ENCODE assay signal across 36 mouse cellular contexts in the genomic region with DNA sequence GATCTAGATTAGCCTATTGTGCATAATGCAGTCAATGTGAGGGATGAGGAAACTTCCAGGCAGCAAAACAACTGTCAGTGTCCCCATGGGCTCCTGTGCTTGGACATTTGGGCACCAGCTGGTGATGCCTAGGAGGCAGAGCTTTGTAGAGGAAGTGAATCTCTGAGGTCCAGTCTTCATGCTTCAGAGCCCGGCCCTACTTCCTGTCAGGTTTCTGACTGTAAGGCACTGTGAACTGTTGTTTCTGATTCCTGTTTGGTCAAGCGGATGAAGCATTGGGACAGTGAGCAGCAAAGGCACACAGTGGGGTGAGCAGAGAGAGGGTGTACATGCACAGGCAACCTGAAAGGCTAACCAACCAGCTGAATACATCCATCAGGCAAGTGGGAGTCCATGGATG. TPM values are rescaled to one million over a fixed set of nuclear protein-coding genes. Genes with fewer than 3 reads are reported as not detected.
DNase-seq lines count a peak whose midpoint lies in the region; ATAC-seq and TF ChIP-seq lines count a peak whose summit lies in the region.
"Had no signal": no experiment of that assay in that cellular context is flagged by ENCODE, and none has a peak within 500 bp of the region (broad histone marks: within the 10 kb centered on the region; RNA-seq: fewer than 3 reads in every experiment).

No protein-coding gene starts in this region.

- TF ChIP-seq EP300 in CH12.LX (IDR thresholded peaks at IDR 0.05; ENCODE audit: low read length): no peak

- no peak for ATAC-seq in embryonic facial prominence, embryonic 11.5 days (replicated peaks; ENCODE audit: insufficient number of reproducible peaks, low FRiP score, low TSS enrichment, low read depth)
- ATAC-seq in neutrophil, adult 5-6 weeks (ENCODE audit: extremely low read depth, insufficient number of reproducible peaks, low FRiP score, poor library complexity, severe bottlenecking): peak; percentile 78
- ATAC-seq: activated CD4-positive, CD25-positive, alpha-beta regulatory T cell, adult 4 months; CD4-positive, CD25-positive, alpha-beta regulatory T cell, adult 4 months; forebrain, embryonic 13.5 days; forebrain, embryonic 16.5 days; hindbrain, postnatal 0 days; inflammation-experienced regulatory T-cells, adult 6 months; intestine, embryonic 16.5 days had no signal

- no peaks in the 10 kb centered on the region for H3K79me2 ChIP-seq in CH12.LX (replicated peaks; ENCODE audit: control insufficient read depth, extremely low read depth, insufficient read depth, poor library complexity, severe bottlenecking)

- DNase-seq in embryonic facial prominence, embryonic 11.5 days (ENCODE audit: low spot score): peak; percentile 6
- DNase-seq in embryonic facial prominence, embryonic 10.5 days (ENCODE audit: low spot score): no peak
- peak in 1 of 2 experiments; percentile 16 for DNase-seq in spleen, adult 2 months (ENCODE audit: low read depth in 1 of 2, low spot score in 2 of 2)
- no peak for DNase-seq in spleen, postnatal 14 days (ENCODE audit: low spot score in 2 of 2)
- DNase-seq in CH12.LX (ENCODE audit: extremely low read depth): peak; percentile 54
- no peak for DNase-seq in frontal cortex, adult 2 months (ENCODE audit: extremely low spot score in 1 of 2, low spot score in 1 of 2)
- no peak for DNase-seq in kidney, postnatal 14 days
- DNase-seq: adrenal gland, adult 8-10 months; adrenal gland, postnatal 25 days; cerebellum, adult 11 months; cerebellum, adult 2 months; cerebellum, adult 9-11 months; cerebellum, postnatal 25 days; gastrocnemius, postnatal 25 days; heart, postnatal 10 days; heart, postnatal 36 days had no signal

- no peaks in the 10 kb centered on the region for H3K36me3 ChIP-seq in embryonic facial prominence, embryonic 11.5 days (replicated peaks; ENCODE audit: control insufficient read depth, insufficient read depth, low read depth, low read length)
- H3K36me3 ChIP-seq in embryonic facial prominence, embryonic 10.5 days (replicated peaks): no peaks in the 10 kb centered on the region
- H3K36me3 ChIP-seq in spleen, adult 2 months (ENCODE audit: control insufficient read depth, insufficient read depth, low read length): no peaks in the 10 kb centered on the region
- no peaks in the 10 kb centered on the region for H3K36me3 ChIP-seq in CH12.LX (replicated peaks in 1 of 2; ENCODE audit: control insufficient read depth in 1 of 2, insufficient read depth in 1 of 2, low read length in 1 of 2)
- H3K36me3 ChIP-seq: forebrain, embryonic 10.5 days; heart, embryonic 12.5 days; heart, embryonic 15.5 days; hindbrain, embryonic 10.5 days had no signal

- in situ Hi-C loops in CH12.LX (cut with MboI; ENCODE audit: low pct_ligation_motif_present, low pct_unique_long_range_greater_than_20kb, low sequenced_read_pairs): loop anchor here (25.0 kb wide), 2 partner anchors 218 to 482 kb away; no protein-coding TSS in a partner anchor

- H3K4me2 ChIP-seq in embryonic facial prominence, embryonic 11.5 days (ENCODE audit: low read depth, low read length): no peak overlapping the region
- no peak overlapping the region for H3K4me2 ChIP-seq in CH12.LX (ENCODE audit: insufficient read depth, low read depth, poor library complexity, severe bottlenecking)
- H3K4me2 ChIP-seq: forebrain, embryonic 13.5 days; heart, embryonic 12.5 days; heart, embryonic 15.5 days; hindbrain, embryonic 14.5 days had no signal

- H3K9ac ChIP-seq in embryonic facial prominence, embryonic 11.5 days (replicated peaks; ENCODE audit: low read length): no peak overlapping the region
- no peak overlapping the region for H3K9ac ChIP-seq in CH12.LX (ENCODE audit: insufficient read depth, low read depth)
- H3K9ac ChIP-seq: forebrain, embryonic 13.5 days; heart, embryonic 12.5 days; heart, embryonic 15.5 days; hindbrain, embryonic 14.5 days had no signal

- TF ChIP-seq CTCF in spleen, adult 2 months (IDR thresholded peaks at IDR 0.05; ENCODE audit: extremely low read depth, insufficient read depth, insufficient read length, insufficient replicate concordance): no peak
- no peak for TF ChIP-seq CTCF in CH12.LX (conservative IDR thresholded peaks at IDR 0.05 in 1 of 2, IDR thresholded peaks at IDR 0.05 in 1 of 2; ENCODE audit: low read depth in 2 of 2, low read length in 2 of 2)

- TF ChIP-seq RAD21 in CH12.LX (IDR thresholded peaks at IDR 0.05; ENCODE audit: low read depth, low read length): no peak

- WGBS in embryonic facial prominence, embryonic 11.5 days: 77% methylated on average over 2 of the region's 2 CpGs
- 83% methylated on average over 2 of the region's 2 CpGs for WGBS in embryonic facial prominence, embryonic 10.5 days
- 46% methylated on average over 2 of the region's 2 CpGs for WGBS in spleen, adult 2 months

- dilution Hi-C loops in CH12.LX (cut with MboI; ENCODE audit: extremely low pct_ligation_motif_present, extremely low pct_unique_long_range_greater_than_20kb, low sequenced_read_pairs): no loop called here

- no peaks in the 10 kb centered on the region for H3K27me3 ChIP-seq in embryonic facial prominence, embryonic 11.5 days (ENCODE audit: control insufficient read depth, insufficient read depth, low read length)
- H3K27me3 ChIP-seq in embryonic facial prominence, embryonic 10.5 days (replicated peaks; ENCODE audit: low read depth, poor library complexity, severe bottlenecking): no peaks in the 10 kb centered on the region
- H3K27me3 ChIP-seq in spleen, adult 2 months (ENCODE audit: control insufficient read depth, insufficient read depth, low read length): no peaks in the 10 kb centered on the region
- H3K27me3 ChIP-seq in CH12.LX (replicated peaks): no peaks in the 10 kb centered on the region
- H3K27me3 ChIP-seq: forebrain, embryonic 13.5 days; heart, embryonic 12.5 days; heart, embryonic 15.5 days had no signal

- H3K27ac ChIP-seq in embryonic facial prominence, embryonic 11.5 days (replicated peaks; ENCODE audit: low read depth, low read length): no peak overlapping the region
- H3K27ac ChIP-seq in embryonic facial prominence, embryonic 10.5 days (replicated peaks): no peak overlapping the region
- 0 out of 2 replicates have a peak overlapping the region, but pooled peaks have one; percentile 35 for H3K27ac ChIP-seq in spleen, adult 2 months (ENCODE audit: insufficient read depth, low read length)
- no peak overlapping the region for H3K27ac ChIP-seq in CH12.LX (ENCODE audit: insufficient read depth, low read depth)
- H3K27ac ChIP-seq: forebrain, embryonic 10.5 days; forebrain, embryonic 13.5 days; heart, embryonic 15.5 days; hindbrain, embryonic 10.5 days; hindbrain, embryonic 14.5 days; hindbrain, postnatal 0 days had no signal

- no peaks in the 10 kb centered on the region for H3K4me1 ChIP-seq in embryonic facial prominence, embryonic 11.5 days (ENCODE audit: control insufficient read depth, insufficient read depth, low read length)
- 0 out of 2 replicates have a peak, but pooled peaks cover 7% of the 10 kb centered on the region for H3K4me1 ChIP-seq in embryonic facial prominence, embryonic 10.5 days
- no peaks in the 10 kb centered on the region for H3K4me1 ChIP-seq in spleen, adult 2 months (ENCODE audit: control insufficient read depth, insufficient read depth, insufficient read length)
- peaks cover 5 to 10% of the 10 kb centered on the region in 2 experiments for H3K4me1 ChIP-seq in CH12.LX (ENCODE audit: control insufficient read depth in 1 of 2, insufficient read depth in 2 of 2)
- H3K4me1 ChIP-seq: forebrain, embryonic 13.5 days had no signal

- TF ChIP-seq POLR2A in spleen, adult 2 months (IDR thresholded peaks at IDR 0.05; ENCODE audit: low read depth, low read length): no peak
- no peak for TF ChIP-seq POLR2A in CH12.LX (IDR thresholded peaks at IDR 0.05; ENCODE audit: low read depth, low read length)

- H3K9me3 ChIP-seq in embryonic facial prominence, embryonic 11.5 days (replicated peaks; ENCODE audit: control insufficient read depth, low read length): no peaks in the 10 kb centered on the region
- H3K9me3 ChIP-seq in embryonic facial prominence, embryonic 10.5 days: no peaks in the 10 kb centered on the region
- H3K9me3 ChIP-seq in CH12.LX (replicated peaks; ENCODE audit: low read length): no peaks in the 10 kb centered on the region
- H3K9me3 ChIP-seq: forebrain, embryonic 10.5 days; forebrain, embryonic 13.5 days; heart, embryonic 12.5 days; heart, embryonic 15.5 days; hindbrain, embryonic 10.5 days had no signal

- H3K4me3 ChIP-seq in embryonic facial prominence, embryonic 11.5 days (ENCODE audit: low read depth, low read length): no peak overlapping the region
- H3K4me3 ChIP-seq in embryonic facial prominence, embryonic 10.5 days: no peak overlapping the region
- no peak overlapping the region for H3K4me3 ChIP-seq in spleen, adult 2 months (ENCODE audit: extremely low read depth, insufficient read depth, insufficient read length)
- no peak overlapping the region for H3K4me3 ChIP-seq in CH12.LX (replicated peaks in 1 of 3; ENCODE audit: low read depth in 2 of 3, low read length in 2 of 3, poor library complexity in 1 of 3)
- H3K4me3 ChIP-seq: forebrain, embryonic 10.5 days; forebrain, embryonic 13.5 days; heart, embryonic 12.5 days; heart, embryonic 15.5 days; hindbrain, embryonic 10.5 days had no signal

TF ChIP-seq in CH12.LX, 34 proteins besides CTCF, POLR2A, EP300 and RAD21 (continues in another document):
- TF ChIP-seq TCF12 (IDR thresholded peaks at IDR 0.05; ENCODE audit: low read depth, low read length) (no peak), ELF1 (IDR thresholded peaks at IDR 0.05; ENCODE audit: low read depth, low read length) (no peak), MAZ (IDR thresholded peaks at IDR 0.05; ENCODE audit: low read depth, low read length) (no peak), ETS1 (conservative IDR thresholded peaks at IDR 0.05; ENCODE audit: low read depth, low read length) (no peak), USF1 (IDR thresholded peaks at IDR 0.05; ENCODE audit: low read depth, low read length) (no peak)

RNA-seq across cellular contexts. Expression of a gene that starts 14.5 kb away (rescaled TPM):
- 19.3 and 20.2 TPM in 2 replicates for polyA plus RNA-seq in embryonic facial prominence, embryonic 11.5 days (2014; fragmentation: Nextera tagmentation; extraction: Ambion mirVana)
- 14.6 and 17.3 TPM in 2 replicates for polyA plus RNA-seq in embryonic facial prominence, embryonic 10.5 days (2016; fragmentation: Nextera tagmentation; extraction: Ambion mirVana)
- polyA plus RNA-seq in spleen, adult 2 months (2012; rRNA removed): 5.4 and 8.2 TPM in 2 replicates
- total RNA-seq in CH12.LX (2012; rRNA removed) (0.17 TPM in 2 replicates), CH12.LX (2014; rRNA removed) (0.15 and 0.17 TPM in 2 replicates)
- polyA plus RNA-seq in CH12.LX (2012; ENCODE audit: insufficient read length, low read depth): 0.27 and 0.49 TPM in 2 replicates
- 1.4 and 2.0 TPM in 2 replicates for total RNA-seq in neutrophil, adult 5-6 weeks (2017)
- polyA plus RNA-seq in frontal cortex, adult 2 months (2012; rRNA removed): 10.4 and 10.5 TPM in 2 replicates
- total RNA-seq: common myeloid progenitor, adult 5-6 weeks had no signal
- polyA plus RNA-seq: activated CD4-positive, CD25-positive, alpha-beta regulatory T cell, adult 4 months; inflammation-experienced regulatory T-cells, adult 6 months had no signal

RNA-seq across cellular contexts. Expression of a gene that starts 53.0 kb away (rescaled TPM):
- polyA plus RNA-seq in embryonic facial prominence, embryonic 11.5 days (2014; fragmentation: Nextera tagmentation; extraction: Ambion mirVana): not detected in 2 replicates
- not detected in 2 replicates for polyA plus RNA-seq in embryonic facial prominence, embryonic 10.5 days (2016; fragmentation: Nextera tagmentation; extraction: Ambion mirVana)
- not detected in 2 replicates for polyA plus RNA-seq in spleen, adult 2 months (2012; rRNA removed)
- not detected in 2 replicates for total RNA-seq in CH12.LX (2012; rRNA removed)
- not detected in 2 replicates for total RNA-seq in CH12.LX (2014; rRNA removed)
- not detected in 2 replicates for polyA plus RNA-seq in CH12.LX (2012; ENCODE audit: insufficient read length, low read depth)
- not detected in 2 replicates for total RNA-seq in neutrophil, adult 5-6 weeks (2017)
- not detected in 2 replicates for polyA plus RNA-seq in frontal cortex, adult 2 months (2012; rRNA removed)
- total RNA-seq: adrenal gland, adult 8-10 months; adrenal gland, postnatal 25 days; common myeloid progenitor, adult 5-6 weeks; ES-E14; gastrocnemius, adult 8-10 months; gastrocnemius, postnatal 25 days; heart, adult 8-10 months; heart, postnatal 10 days; heart, postnatal 36 days; hindbrain, postnatal 0 days had no signal
- polyA plus RNA-seq: activated CD4-positive, CD25-positive, alpha-beta regulatory T cell, adult 4 months; C2C12; CD4-positive, CD25-positive, alpha-beta regulatory T cell, adult 4 months; cerebellum, adult 2 months; embryonic facial prominence, embryonic 14.5 days; forebrain, embryonic 10.5 days; forebrain, embryonic 13.5 days; forebrain, embryonic 16.5 days; gonadal fat pad, adult 2 months; heart, embryonic 12.5 days; heart, embryonic 15.5 days; hindbrain, embryonic 10.5 days; hindbrain, embryonic 14.5 days; hindbrain, postnatal 0 days; inflammation-experienced regulatory T-cells, adult 6 months; intestine, embryonic 16.5 days had no signal

Comparison
In these comparisons a context has a peak if more than half of its experiments do, and no peak if none do; other contexts are left out.
1. DNase-seq: peak in embryonic facial prominence, embryonic 11.5 days (single experiment) and CH12.LX (single experiment); none in embryonic facial prominence, embryonic 10.5 days (single experiment), spleen, postnatal 14 days (0 of 2), frontal cortex, adult 2 months (0 of 2) and kidney, postnatal 14 days (single experiment).